Mouse (Mus musculus): ENCODE results near the gene Gucy1a1. TPM values are rescaled to one million over a fixed set of nuclear protein-coding genes. Genes with fewer than 3 reads are reported as not detected.

Gucy1a1 gene
- total RNA-seq, 2 experiments from 2014 or later, result 77.6 to 78.0 TPM

Small RNA genes lying within 50 kb of the gene (microRNA-seq; reads per million reads assigned to microRNA genes)
- gene Mir7010, result 2.9 to 6.1 reads per million in 2 experiments

Other genes starting within 250 kb of the Gucy1a1 start
- 10 to 100 TPM; 13.7 to 14.5 TPM for gene Ctso, start 213.2 kb downstream of the Gucy1a1 start, total RNA-seq (2021)
- gene Tdo2, start 169.6 kb downstream of the Gucy1a1 start, total RNA-seq (2021), result 1 to 10 TPM; 1.6 to 1.7 TPM
- gene Asic5, start 163.5 kb downstream of the Gucy1a1 start, total RNA-seq (2021), result not detected
- gene Gucy1b1, start 71.1 kb downstream of the Gucy1a1 start, total RNA-seq (2021), result 100 to 1,000 TPM; 193 to 201 TPM
- 100 to 1,000 TPM; 119 to 138 TPM for gene Map9, start 212.3 kb upstream of the Gucy1a1 start, total RNA-seq (2021)

Measured in left cerebral cortex, postnatal 14 days (tissue).